Mouse (Mus musculus) thymus, adult 2 months (tissue): ENCODE data around the gene Ppard. TPM values are rescaled to one million over a fixed set of nuclear protein-coding genes. Genes with fewer than 3 reads are reported as not detected.

Experiments
- DNase-seq: peaks from one replicate; pipeline ENCODE4 v3.0.0; 2021
- H3K27ac ChIP-seq: fragments of 200-500 bp; 2 replicates; pipeline ENCODE4 v1.5.1; 2012; ENCODE audit warnings: low read length, control low read depth; ENCODE audit not compliant: control insufficient read depth, insufficient read depth
- H3K27me3 ChIP-seq: fragments of 200-500 bp; 2 replicates; pipeline ENCODE4 v1.6.1; 2012; ENCODE audit warnings: mild to moderate bottlenecking, low read length, moderate library complexity, mixed read lengths; ENCODE audit not compliant: control insufficient read depth, insufficient read depth
- H3K36me3 ChIP-seq: fragments of 200-500 bp; 2 replicates; pipeline ENCODE4 v1.6.1; 2012; ENCODE audit warnings: mild to moderate bottlenecking, low read length, moderate library complexity; ENCODE audit not compliant: control insufficient read depth, insufficient read depth
- H3K4me1 ChIP-seq: fragments of 200-500 bp; replicated peaks from 2 replicates; pipeline ENCODE4 v1.6.1; 2012; ENCODE audit warnings: low read length; ENCODE audit not compliant: control insufficient read depth, insufficient read depth
- H3K4me3 ChIP-seq: fragments of 200-500 bp; 2 replicates; pipeline ENCODE4 v1.5.1; 2012; ENCODE audit warnings: mild to moderate bottlenecking, low read length, control low read depth, moderate library complexity; ENCODE audit not compliant: control insufficient read depth, insufficient read depth
- CTCF ChIP-seq: fragments of 200-500 bp; IDR thresholded peaks from 2 replicates; pipeline ENCODE4 v1.5.1; 2012; ENCODE audit warnings: mild to moderate bottlenecking, control low read depth, low read length, moderate library complexity, borderline replicate concordance; ENCODE audit not compliant: control insufficient read depth, poor library complexity, insufficient read depth; ENCODE audit errors: extremely low read depth
- POLR2A ChIP-seq: fragments of 200-500 bp; IDR thresholded peaks from 2 replicates; pipeline ENCODE4 v1.6.1; 2012; ENCODE audit warnings: mild to moderate bottlenecking, low read length, control low read depth, moderate library complexity; ENCODE audit not compliant: control insufficient read depth, poor library complexity, insufficient read depth; ENCODE audit errors: extremely low read depth
- WGBS: fragments of 180-500 bp; shearing (Covaris S2); methylation state at CpG from one replicate; pipeline ENCODE4 v1.1.7; 2018; 5-methylcytosine and 5-hydroxymethylcytosine counted together
- polyA plus RNA-seq: library from polyadenylated mRNA; depleted of rRNA; stranded (reverse); fragments of >200 nt; gene quantifications from 2 replicates; pipeline ENCODE4 v1.2.3, GENCODE M21; 2012

The Ppard gene
- polyA plus RNA-seq, 1 experiment = 51.6 TPM

GRCm38 (mm10) chr17:28325751-28326150 is 93.3 kb downstream of the Ppard start:
- peaks cover 17% of the 10 kb centered on the region for H3K4me1 ChIP-seq
- WGBS = 98% methylated on average over 8 of the region's 8 CpGs
- H3K27ac ChIP-seq = no peak overlapping the region
- H3K4me3 ChIP-seq = no peak overlapping the region
- TF ChIP-seq CTCF (no peak), POLR2A (no peak)
- no peak for DNase-seq
- H3K36me3 ChIP-seq = peaks cover 13% of the 10 kb centered on the region
- no peaks in the 10 kb centered on the region for H3K27me3 ChIP-seq

- Histone ChIP-seq H3K4me1 (peaks cover 19% of the 10 kb centered on the region), H3K27me3 (no peaks in the 10 kb centered on the region), H3K36me3 (peaks cover 21% of the 10 kb centered on the region), H3K27ac (no peak overlapping the region), H3K4me3 (no peak overlapping the region)
- WGBS = 93% methylated on average over 3 of the region's 3 CpGs
- TF ChIP-seq CTCF = no peak
- no peak for TF ChIP-seq POLR2A
- no peak for DNase-seq
These were observed 94.5 kb downstream of the Ppard start for GRCm38 (mm10) chr17:28326951-28327350.

GRCm38 (mm10) chr17:28327673-28328325 is 95.3 kb downstream of the Ppard start:
- H3K4me3 ChIP-seq = peak overlapping the region; percentile 21
- WGBS = 50% methylated on average over 22 of the region's 22 CpGs
- no peak for DNase-seq
- no peak overlapping the region for H3K27ac ChIP-seq
- TF ChIP-seq CTCF (no peak), POLR2A (no peak)
- H3K4me1 ChIP-seq = peaks cover 25% of the 10 kb centered on the region
- peaks cover 21% of the 10 kb centered on the region for H3K36me3 ChIP-seq
- H3K27me3 ChIP-seq = no peaks in the 10 kb centered on the region

DNA sequence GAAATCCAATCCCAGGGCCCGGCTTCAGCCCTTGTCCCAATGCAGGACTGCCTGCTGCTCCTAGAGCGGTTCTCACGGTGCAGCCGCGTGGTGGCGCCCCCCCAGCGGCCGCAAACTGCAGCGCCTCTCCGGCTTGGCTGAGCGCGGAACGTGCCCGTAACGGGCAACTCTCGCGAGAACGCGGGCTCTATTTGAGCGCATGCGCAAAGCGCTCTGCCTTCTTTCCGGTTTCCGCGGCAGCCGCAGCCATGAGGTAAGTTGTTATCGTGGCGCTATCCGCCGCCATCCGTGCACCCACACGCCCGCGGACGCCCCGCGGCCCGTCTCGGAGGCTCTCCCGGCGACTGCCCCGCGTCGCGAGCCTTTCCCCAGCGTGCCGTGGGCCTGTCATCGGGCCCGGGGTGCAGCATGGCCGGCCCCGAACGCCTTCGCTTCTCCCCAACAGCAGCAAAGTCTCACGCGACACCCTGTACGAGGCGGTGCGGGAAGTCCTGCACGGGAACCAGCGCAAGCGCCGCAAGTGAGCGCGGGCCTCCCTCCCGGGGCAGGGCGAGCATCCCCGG is 95.9 kb downstream of the Ppard start, which contains the start of gene Rpl10a:
Rpl10a (plus strand) TSS at position 106 of the 563 bp plus-strand sequence.
- H3K4me1 ChIP-seq = peaks cover 25% of the 10 kb centered on the region
- peak within 1 kb of the TSS; percentile 64 for H3K27ac ChIP-seq
- H3K4me3 ChIP-seq = peak within 1 kb of the TSS; percentile 77
- peaks cover 21% of the 10 kb centered on the region for H3K36me3 ChIP-seq
- under 1% methylated on average over 67 of the region's 67 CpGs for WGBS
- DNase-seq = peak; percentile 97
- H3K27me3 ChIP-seq = no peaks in the 10 kb centered on the region
- TF ChIP-seq CTCF = peak; percentile 91
- peak; percentile 91 for TF ChIP-seq POLR2A

DNA sequence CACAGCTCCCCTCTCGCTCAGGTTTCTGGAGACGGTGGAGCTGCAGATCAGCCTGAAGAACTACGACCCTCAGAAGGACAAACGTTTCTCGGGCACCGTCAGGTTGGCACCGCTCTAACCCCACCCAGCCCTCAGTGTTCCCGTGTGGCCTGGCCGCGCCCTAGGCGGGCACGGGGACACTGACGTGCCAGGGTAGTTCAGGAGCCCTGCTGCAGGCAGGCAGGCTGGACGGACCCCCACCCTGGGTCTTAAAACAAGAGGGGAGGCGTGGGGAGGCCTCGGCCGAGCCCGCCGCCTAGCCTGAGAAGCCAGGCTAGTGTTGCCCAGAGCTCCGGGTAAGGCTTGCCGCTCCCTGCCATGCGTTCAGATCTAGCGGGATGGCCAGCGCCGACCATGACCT is 96.4 kb downstream of the Ppard start:
- Histone ChIP-seq H3K27me3 (no peaks in the 10 kb centered on the region), H3K27ac (peak overlapping the region; percentile 64), H3K4me1 (peaks cover 25% of the 10 kb centered on the region), H3K36me3 (peaks cover 21% of the 10 kb centered on the region), H3K4me3 (peak overlapping the region; percentile 77)
- DNase-seq = no peak
- TF ChIP-seq CTCF = peak; percentile 31; the same call in 1 of the 2 replicates
- TF ChIP-seq POLR2A = no peak
- under 1% methylated on average over 25 of the region's 25 CpGs for whole genome bisulfite sequencing

DNA sequence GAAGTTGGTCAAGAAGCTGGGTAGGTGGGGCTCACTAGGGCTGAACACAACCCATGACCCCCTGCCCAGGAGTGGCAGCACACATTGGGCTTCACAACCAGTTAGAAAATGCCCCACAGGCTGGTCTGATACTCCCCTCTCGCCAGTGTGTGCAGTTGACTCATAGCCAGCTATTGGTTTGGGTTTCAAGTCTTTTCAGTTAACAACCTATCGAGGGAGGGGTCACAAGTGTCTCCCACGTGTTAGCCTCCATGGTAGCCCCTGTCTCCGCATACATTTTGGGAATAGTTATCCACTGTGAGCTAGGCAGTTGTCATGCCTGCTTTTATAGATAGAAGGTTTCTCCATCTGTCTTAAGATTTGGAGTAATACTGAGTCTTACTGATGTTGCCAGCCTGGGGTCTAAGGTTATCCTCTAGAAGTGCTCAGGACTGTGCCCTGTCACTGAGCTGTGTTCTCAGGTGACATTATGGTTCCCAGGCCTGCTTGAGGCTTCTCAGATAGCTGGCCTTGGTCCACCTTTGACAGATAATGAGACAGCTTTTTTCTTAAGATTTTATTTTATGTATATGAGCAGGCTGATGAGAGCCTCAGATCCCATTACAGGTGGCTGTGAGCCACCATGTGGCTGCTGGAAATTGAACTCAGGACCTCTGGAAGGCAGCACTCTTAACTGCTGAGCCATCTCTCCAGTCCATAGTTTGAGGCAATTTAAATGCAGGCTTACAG is 97.2 kb downstream of the Ppard start:
- no peak for TF ChIP-seq POLR2A
- no peak for TF ChIP-seq CTCF
- DNase-seq = no peak
- H3K4me3 ChIP-seq = peak overlapping the region; percentile 77
- H3K4me1 ChIP-seq = peaks cover 25% of the 10 kb centered on the region
- H3K27me3 ChIP-seq = no peaks in the 10 kb centered on the region
- peak overlapping the region; percentile 30 for H3K27ac ChIP-seq
- H3K36me3 ChIP-seq = peaks cover 21% of the 10 kb centered on the region
- 23% methylated on average over 4 of the region's 4 CpGs for WGBS
